Mouse (Mus musculus) kidney, embryonic 14.5 days (tissue): ENCODE data around the gene Gm14440. TPM values are rescaled to one million over a fixed set of nuclear protein-coding genes. Genes with fewer than 3 reads are reported as not detected.
"Not testable (repeated sequence)": the region's sequence is repeated elsewhere in the genome, so short reads cannot be mapped to it uniquely, and the experiment has no call there.

ENCODE experiments used
- ATAC-seq: fragments of 200-750 bp; cut with Nextera tagmentation; 2 replicates; pipeline ENCODE4 v1.8.0; 2017; ENCODE audit warnings: moderate number of reproducible peaks, mild to moderate bottlenecking, moderate TSS enrichment, moderate library complexity; ENCODE audit not compliant: low FRiP score, low TSS enrichment
- H3K27ac ChIP-seq: fragments of 300-500 bp; sonication (generic); 2 replicates; pipeline ENCODE4 v1.5.1; 2014; ENCODE audit warnings: low read depth, mild to moderate bottlenecking, low read length, moderate library complexity, mixed read lengths
- H3K27me3 ChIP-seq: fragments of 300-500 bp; sonication (generic); 2 replicates; pipeline ENCODE4 v1.6.1; 2014; ENCODE audit warnings: mild to moderate bottlenecking, low read length; ENCODE audit not compliant: control insufficient read depth, insufficient read depth
- H3K36me3 ChIP-seq: fragments of 300-500 bp; sonication (generic); 2 replicates; pipeline ENCODE4 v1.6.1; 2014; ENCODE audit warnings: low read length, mixed read lengths; ENCODE audit not compliant: control insufficient read depth, insufficient read depth
- H3K4me1 ChIP-seq: fragments of 300-500 bp; sonication (generic); 2 replicates; pipeline ENCODE4 v1.6.1; 2014; ENCODE audit warnings: low read length, mixed read lengths; ENCODE audit not compliant: control insufficient read depth, insufficient read depth
- H3K4me2 ChIP-seq: fragments of 300-500 bp; sonication (generic); replicated peaks from 2 replicates; pipeline ENCODE4 v1.6.1; 2014; ENCODE audit warnings: low read depth, mild to moderate bottlenecking, low read length
- H3K4me3 ChIP-seq: fragments of 300-500 bp; sonication (generic); 2 replicates; pipeline ENCODE4 v1.5.1; 2014; ENCODE audit warnings: mild to moderate bottlenecking, low read length
- H3K9ac ChIP-seq: fragments of 300-500 bp; sonication (generic); 2 replicates; pipeline ENCODE4 v1.6.1; 2014; ENCODE audit warnings: low read depth, mild to moderate bottlenecking, low read length, moderate library complexity
- H3K9me3 ChIP-seq: fragments of 300-500 bp; sonication (generic); 2 replicates; pipeline ENCODE4 v1.6.1; 2016; ENCODE audit warnings: low read length; ENCODE audit not compliant: control insufficient read depth
- WGBS: fragments of 180-500 bp; shearing (Covaris S2); extraction: QIAGEN DNeasy Blood & Tissue Kit; methylation state at CpG from one replicate; pipeline ENCODE4 v1.1.7; 2014; 5-methylcytosine and 5-hydroxymethylcytosine counted together
- polyA plus RNA-seq: library from polyadenylated mRNA; unstranded; fragments of >200 nt; fragmentation: Nextera tagmentation; extraction: Ambion mirVana; gene quantifications from 2 replicates; pipeline ENCODE4 v1.2.1, GENCODE M21; 2014

Gm14440 gene
- 6.1 TPM in 1 of 2 replicates, not detected in the other for polyA plus RNA-seq

DNA sequence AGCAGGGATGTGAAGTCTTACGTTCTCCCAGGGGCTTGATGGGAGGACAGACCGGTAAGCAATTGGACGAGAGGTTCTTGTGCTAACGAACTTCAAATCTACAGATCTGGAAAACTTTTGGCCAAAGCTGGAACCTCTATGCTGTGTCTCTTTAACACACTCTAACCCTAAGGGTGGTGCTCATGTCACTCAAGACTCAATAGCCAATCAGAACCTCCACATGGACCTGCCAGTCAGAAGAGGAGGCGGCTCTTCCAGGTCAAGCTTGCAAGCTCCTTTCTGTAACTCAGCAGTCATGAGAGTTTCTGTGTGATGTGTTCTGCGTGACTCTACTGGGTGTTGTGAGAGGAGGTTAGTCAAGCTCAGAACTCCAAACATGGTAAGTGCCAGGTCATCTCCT, at the start of gene Gm14440:
TSS of gene Gm14440 (plus strand) at position 301 of the 400 bp plus-strand sequence.
- not testable (repeated sequence) for H3K9ac ChIP-seq, H3K4me3 ChIP-seq, H3K4me1 ChIP-seq, ATAC-seq, H3K27me3 ChIP-seq, H3K9me3 ChIP-seq, H3K27ac ChIP-seq, H3K36me3 ChIP-seq, H3K4me2 ChIP-seq
- no CpG with 5 or more reads among the region's 6 CpGs for WGBS

Other genes starting within 250 kb of the Gm14440 start
- 1.1 TPM in 1 of 2 replicates, not detected in the other for gene Gm14393, start 207.3 kb upstream of the Gm14440 start, polyA plus RNA-seq
- gene Gm14399, start 133.1 kb upstream of the Gm14440 start, polyA plus RNA-seq, result 5.7 and 7.5 TPM in 2 replicates
- gene Gm14443, start 99.3 kb upstream of the Gm14440 start, polyA plus RNA-seq, result 1.2 and 1.3 TPM in 2 replicates
- gene Gm14391, start 68.2 kb upstream of the Gm14440 start, polyA plus RNA-seq, result 5.3 and 6.4 TPM in 2 replicates
- gene Gm4631, start 63.1 kb downstream of the Gm14440 start, polyA plus RNA-seq, result 21.7 and 26.1 TPM in 2 replicates
- 4.8 and 5.7 TPM in 2 replicates for gene Zfp968, start 97.3 kb downstream of the Gm14440 start, polyA plus RNA-seq
- 16.9 and 17.1 TPM in 2 replicates for gene Gm4724, start 160.7 kb downstream of the Gm14440 start, polyA plus RNA-seq
- gene Zfp965, start 194.9 kb downstream of the Gm14440 start, polyA plus RNA-seq, result 6.8 and 7.6 TPM in 2 replicates